Mouse (Mus musculus): ENCODE data around the gene Serpine3. TPM values are rescaled to one million over a fixed set of nuclear protein-coding genes. Genes with fewer than 3 reads are reported as not detected.

The Serpine3 gene
- total RNA-seq, 2 experiments from 2014 or later, result not detected

Other genes starting within 250 kb of the Serpine3 start
- gene Gucy1b2, start 207.4 kb upstream of the Serpine3 start, total RNA-seq (2021), result not detected
- gene Fam124a, start 107.9 kb upstream of the Serpine3 start, total RNA-seq (2021), result 1 to 10 TPM; 3.2 to 3.3 TPM
- gene Gm4131, start 96.7 kb upstream of the Serpine3 start, total RNA-seq (2021), result not detected
- 10 to 100 TPM; 15.7 to 17.8 TPM for gene Ints6, start 97.5 kb downstream of the Serpine3 start, total RNA-seq (2021)
- 10 to 100 TPM in 1 of 2 experiments, 1 to 10 TPM in 1; 8.9 to 10.1 TPM for gene Wdfy2, start 174.0 kb downstream of the Serpine3 start, total RNA-seq (2021)

All from gastrocnemius, postnatal 10 days (tissue).